Mouse (Mus musculus) mammary gland, adult 2 months (tissue): ENCODE data around the gene Efhc1. TPM values are rescaled to one million over a fixed set of nuclear protein-coding genes. Genes with fewer than 3 reads are reported as not detected.

Experiments
- polyA plus RNA-seq: library from polyadenylated mRNA; depleted of rRNA; stranded (reverse); fragments of >200 nt; gene quantifications from 2 replicates; pipeline ENCODE4 v1.2.3, GENCODE M21; 2012; ENCODE audit warnings: low replicate concordance; rRNA removed

Efhc1 gene
- 1.6 and 3.2 TPM in 2 replicates for polyA plus RNA-seq

DNA sequence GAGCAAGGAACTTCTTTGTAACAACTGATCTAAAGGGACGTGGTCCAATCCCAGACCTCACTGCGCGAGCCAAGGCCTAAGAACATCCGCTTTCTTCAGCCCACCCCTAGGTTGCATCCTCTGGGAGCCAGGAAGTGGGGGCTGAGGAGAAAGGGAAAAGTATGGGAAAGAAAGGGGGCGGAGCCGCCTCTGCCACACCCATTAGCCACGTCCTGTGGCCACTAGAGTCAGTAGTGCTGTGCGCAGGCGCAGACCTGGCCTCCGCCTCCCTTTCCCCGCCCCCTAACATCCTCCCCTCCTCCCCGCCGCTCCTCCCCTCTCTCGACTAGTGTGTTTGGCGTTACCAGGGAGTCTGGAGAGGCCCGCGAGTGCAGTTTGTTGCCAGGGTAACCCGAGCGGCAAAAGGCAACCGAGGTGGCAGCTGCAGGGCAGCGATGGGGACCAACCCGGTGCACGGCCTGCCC, at the start of gene Efhc1:
TSS of gene Efhc1 (plus strand) at position 327 of the 464 bp plus-strand sequence.

Other genes starting within 250 kb of the Efhc1 start
- gene Il17a, start 220.7 kb upstream of the Efhc1 start, polyA plus RNA-seq: not detected in 2 replicates
- gene Il17f, start 161.0 kb upstream of the Efhc1 start, polyA plus RNA-seq: not detected in 2 replicates
- 9.5 and 11.4 TPM in 2 replicates for gene Mcm3, start 131.3 kb upstream of the Efhc1 start, polyA plus RNA-seq
- 4.6 and 6.2 TPM in 2 replicates for gene Paqr8, start 61.0 kb upstream of the Efhc1 start, polyA plus RNA-seq
- 7.7 and 13.2 TPM in 2 replicates for gene Tram2, start 127.6 kb downstream of the Efhc1 start, polyA plus RNA-seq